Mouse (Mus musculus): ENCODE measurements around the gene Olfr667.

- TF ChIP-seq POLR2A (IDR thresholded peaks at IDR 0.05; ENCODE audit: insufficient read depth, low read depth, low read length) (no peak), CTCF (IDR thresholded peaks at IDR 0.05; ENCODE audit: insufficient read depth, low read depth, low read length) (no peak)
Observed at GRCm38 (mm10) chr7:104933940-104934339, 12.7 kb upstream of the Olfr667 start, which contains the start of gene Olfr669.

Measured in olfactory bulb, adult 2 months (tissue).